In the genomic region with DNA sequence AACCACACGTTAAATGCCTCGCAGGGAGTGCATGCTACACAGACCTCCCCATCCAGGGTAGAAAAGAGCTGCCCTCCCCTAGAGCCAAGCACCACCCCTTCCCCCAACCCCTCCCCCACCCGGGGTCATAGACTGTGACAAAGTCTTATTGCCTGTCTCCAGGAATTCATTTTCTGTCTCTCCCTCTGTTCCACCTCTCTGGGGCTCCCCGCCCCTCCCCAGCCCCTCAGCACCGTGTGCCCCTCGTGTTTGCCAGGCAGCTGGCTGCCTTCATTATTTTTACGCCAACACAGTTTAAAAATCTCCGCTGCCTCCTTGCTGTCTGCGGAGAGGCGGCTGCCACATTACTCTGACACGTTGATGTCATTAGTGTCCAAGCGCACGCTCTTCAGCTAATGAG, we compare ENCODE assay signal across 15 mouse cellular contexts. TPM values are rescaled to one million over a fixed set of nuclear protein-coding genes. Genes with fewer than 3 reads are reported as not detected.
DNase-seq lines count a peak whose midpoint lies in the region; ATAC-seq lines count a peak whose summit lies in the region.
"Had no signal": no experiment of that assay in that cellular context is flagged by ENCODE, and none has a peak within 500 bp of the region (broad histone marks: within the 10 kb centered on the region; RNA-seq: fewer than 3 reads in every experiment).

No protein-coding gene starts in this region.

- no peaks in the 10 kb centered on the region for H3K36me3 ChIP-seq in heart, embryonic 14.5 days (ENCODE audit: control insufficient read depth, insufficient read depth, low read length)
- no peaks in the 10 kb centered on the region for H3K36me3 ChIP-seq in embryonic facial prominence, embryonic 15.5 days
- no peaks in the 10 kb centered on the region for H3K36me3 ChIP-seq in hindbrain, embryonic 16.5 days (ENCODE audit: control insufficient read depth, insufficient read depth, low read length)
- no peaks in the 10 kb centered on the region for H3K36me3 ChIP-seq in neural tube, embryonic 13.5 days

- DNase-seq in heart, postnatal 14 days: no peak
- no peak for DNase-seq in B cell, adult 2 months
- DNase-seq in right cerebral cortex, adult 2 months (ENCODE audit: low spot score in 2 of 2): no peak
- DNase-seq: gastrocnemius, adult 2 months; liver had no signal

- intact Hi-C loops in heart, postnatal 14 days (cut with DNase I): no loop called here

- H3K9ac ChIP-seq in heart, embryonic 14.5 days (ENCODE audit: low read length): 0 out of 2 replicates have a peak overlapping the region, but pooled peaks have one; percentile 11
- H3K9ac ChIP-seq in embryonic facial prominence, embryonic 15.5 days: no peak overlapping the region
- H3K9ac ChIP-seq in hindbrain, embryonic 16.5 days (ENCODE audit: low read depth, low read length): 0 out of 2 replicates have a peak overlapping the region, but pooled peaks have one; percentile 27
- peak overlapping the region; percentile 18; the same call in 1 of the 2 replicates for H3K9ac ChIP-seq in neural tube, embryonic 13.5 days

- WGBS in heart, embryonic 14.5 days: 30% methylated on average over 13 of the region's 13 CpGs
- WGBS in embryonic facial prominence, embryonic 15.5 days: 16% methylated on average over 13 of the region's 13 CpGs
- 7% methylated on average over 13 of the region's 13 CpGs for WGBS in hindbrain, embryonic 16.5 days
- WGBS in neural tube, embryonic 13.5 days: 6% methylated on average over 13 of the region's 13 CpGs

- no peak for ATAC-seq in heart, embryonic 14.5 days (ENCODE audit: insufficient number of reproducible peaks, insufficient read depth, low FRiP score, low read depth)
- ATAC-seq in embryonic facial prominence, embryonic 15.5 days (ENCODE audit: insufficient number of reproducible peaks, low FRiP score, low TSS enrichment, low read depth): no peak
- peak; percentile 60; the same call in 1 of the 2 replicates for ATAC-seq in hindbrain, embryonic 16.5 days
- peak; percentile 41; the same call in 1 of the 2 replicates for ATAC-seq in neural tube, embryonic 13.5 days (ENCODE audit: low read depth)
- no peak for ATAC-seq in monocyte, adult 5-6 weeks (replicated peaks; ENCODE audit: insufficient number of reproducible peaks, low FRiP score, low TSS enrichment, poor library complexity, severe bottlenecking)
- ATAC-seq: Patski had no signal

- no peaks in the 10 kb centered on the region for H3K9me3 ChIP-seq in heart, embryonic 14.5 days (ENCODE audit: control insufficient read depth, low read length)
- no peaks in the 10 kb centered on the region for H3K9me3 ChIP-seq in embryonic facial prominence, embryonic 15.5 days (replicated peaks)
- H3K9me3 ChIP-seq in hindbrain, embryonic 16.5 days (ENCODE audit: control insufficient read depth, low read length): no peaks in the 10 kb centered on the region
- no peaks in the 10 kb centered on the region for H3K9me3 ChIP-seq in neural tube, embryonic 13.5 days

- H3K4me2 ChIP-seq in heart, embryonic 14.5 days (ENCODE audit: low read length): no peak overlapping the region
- H3K4me2 ChIP-seq in embryonic facial prominence, embryonic 15.5 days (replicated peaks): 0 out of 2 replicates have a peak overlapping the region, but pooled peaks have one; percentile 4
- peak overlapping the region; percentile 38; the same call in 1 of the 2 replicates for H3K4me2 ChIP-seq in hindbrain, embryonic 16.5 days (ENCODE audit: low read length)
- H3K4me2 ChIP-seq in neural tube, embryonic 13.5 days: peak overlapping the region; percentile 41

- peaks cover 24% of the 10 kb centered on the region for H3K27me3 ChIP-seq in heart, embryonic 14.5 days (ENCODE audit: control insufficient read depth, insufficient read depth, low read length)
- peaks cover 33% of the 10 kb centered on the region for H3K27me3 ChIP-seq in embryonic facial prominence, embryonic 15.5 days
- no peaks in the 10 kb centered on the region; the same call in 1 of the 2 replicates for H3K27me3 ChIP-seq in hindbrain, embryonic 16.5 days (replicated peaks; ENCODE audit: control insufficient read depth, insufficient read depth, low read length)
- H3K27me3 ChIP-seq in neural tube, embryonic 13.5 days: peaks cover 41% of the 10 kb centered on the region

- H3K27ac ChIP-seq in heart, embryonic 14.5 days (replicated peaks in 1 of 2; ENCODE audit: control insufficient read depth in 1 of 2, insufficient read depth in 1 of 2, low read depth in 2 of 2, low read length in 2 of 2): no peak overlapping the region
- no peak overlapping the region for H3K27ac ChIP-seq in embryonic facial prominence, embryonic 15.5 days (replicated peaks)
- no peak overlapping the region for H3K27ac ChIP-seq in hindbrain, embryonic 16.5 days (ENCODE audit: low read depth, low read length)
- peak overlapping the region; percentile 42 for H3K27ac ChIP-seq in neural tube, embryonic 13.5 days (replicated peaks)
- H3K27ac ChIP-seq: gastrocnemius, adult 2 months; layer of hippocampus, adult 2 months had no signal

- no peak overlapping the region for H3K4me3 ChIP-seq in heart, embryonic 14.5 days (ENCODE audit: control insufficient read depth in 1 of 2, insufficient read depth in 1 of 2, low read depth in 1 of 2, low read length in 2 of 2)
- H3K4me3 ChIP-seq in embryonic facial prominence, embryonic 15.5 days (replicated peaks): no peak overlapping the region
- H3K4me3 ChIP-seq in hindbrain, embryonic 16.5 days (ENCODE audit: low read length): no peak overlapping the region
- no peak overlapping the region for H3K4me3 ChIP-seq in neural tube, embryonic 13.5 days
- H3K4me3 ChIP-seq: gastrocnemius, adult 2 months; layer of hippocampus, adult 2 months had no signal

- H3K4me1 ChIP-seq in heart, embryonic 14.5 days (ENCODE audit: control insufficient read depth in 2 of 2, insufficient read depth in 2 of 2, low read length in 2 of 2): no peaks in the 10 kb centered on the region; a peak in 1 of 4 replicates
- H3K4me1 ChIP-seq in embryonic facial prominence, embryonic 15.5 days: peaks cover 5% of the 10 kb centered on the region; the same call in 1 of the 2 replicates
- peaks cover 4% of the 10 kb centered on the region; the same call in 1 of the 2 replicates for H3K4me1 ChIP-seq in hindbrain, embryonic 16.5 days (ENCODE audit: control insufficient read depth, insufficient read depth, low read depth, low read length)
- H3K4me1 ChIP-seq in neural tube, embryonic 13.5 days (replicated peaks): peaks cover 40% of the 10 kb centered on the region

RNA-seq across cellular contexts. Expression of a gene that starts 31.1 kb away (rescaled TPM):
- 0.12 and 0.27 TPM in 2 replicates for polyA plus RNA-seq in heart, embryonic 14.5 days (2014; fragmentation: Nextera tagmentation; extraction: Ambion mirVana)
- total RNA-seq in heart, postnatal 14 days (2021): not detected
- 0.28 and 0.29 TPM in 2 replicates for polyA plus RNA-seq in embryonic facial prominence, embryonic 15.5 days (2015; fragmentation: Nextera tagmentation; extraction: Ambion mirVana)
- 33.0 and 35.8 TPM in 2 replicates for polyA plus RNA-seq in hindbrain, embryonic 16.5 days (2015; fragmentation: Nextera tagmentation; extraction: Ambion mirVana)
- polyA plus RNA-seq in neural tube, embryonic 13.5 days (2015; fragmentation: Nextera tagmentation; extraction: Ambion mirVana): 42.7 and 44.6 TPM in 2 replicates
- not detected in 3 replicates for total RNA-seq in monocyte, adult 5-6 weeks (2017)
- polyA plus RNA-seq: urinary bladder, adult 2 months had no signal

RNA-seq across cellular contexts. Expression of a gene that starts 52.4 kb away (rescaled TPM):
- polyA plus RNA-seq in heart, embryonic 14.5 days (2014; fragmentation: Nextera tagmentation; extraction: Ambion mirVana): 0.94 and 1.0 TPM in 2 replicates
- total RNA-seq in heart, postnatal 14 days (2021): 10 to 100 TPM; 13.4 to 15.9 TPM
- polyA plus RNA-seq in embryonic facial prominence, embryonic 15.5 days (2015; fragmentation: Nextera tagmentation; extraction: Ambion mirVana): 0.09 TPM in 1 of 2 replicates, not detected in the other
- 0.67 and 0.75 TPM in 2 replicates for polyA plus RNA-seq in hindbrain, embryonic 16.5 days (2015; fragmentation: Nextera tagmentation; extraction: Ambion mirVana)
- polyA plus RNA-seq in neural tube, embryonic 13.5 days (2015; fragmentation: Nextera tagmentation; extraction: Ambion mirVana): 0.71 and 0.90 TPM in 2 replicates
- not detected in 3 replicates for total RNA-seq in monocyte, adult 5-6 weeks (2017)
- total RNA-seq: hematopoietic stem cell, adult 5-6 weeks had no signal
- polyA plus RNA-seq: C2C12, Patski had no signal

Comparison
In these comparisons a context has a peak if more than half of its experiments do, and no peak if none do; other contexts are left out.
1. ATAC-seq: peak in hindbrain, embryonic 16.5 days (single experiment) and neural tube, embryonic 13.5 days (single experiment); none in heart, embryonic 14.5 days (single experiment), embryonic facial prominence, embryonic 15.5 days (single experiment) and monocyte, adult 5-6 weeks (single experiment).
2. RNA of a gene that starts 31.1 kb away (polyA plus RNA-seq): 42.7 to 44.6 TPM in neural tube, embryonic 13.5 days and 33.0 to 35.8 TPM in hindbrain, embryonic 16.5 days; 0.28 to 0.29 TPM in embryonic facial prominence, embryonic 15.5 days and 0.12 to 0.27 TPM in heart, embryonic 14.5 days; every median in the first group is over 10 times any median in the second.